Mouse (Mus musculus) midbrain, embryonic 16.5 days (tissue): ENCODE results near the gene Rtn1. TPM values are rescaled to one million over a fixed set of nuclear protein-coding genes. Genes with fewer than 3 reads are reported as not detected.

ENCODE experiments used
- ATAC-seq: fragments of 200-750 bp; cut with Nextera tagmentation; 2 replicates; pipeline ENCODE4 v1.8.0; 2017; ENCODE audit warnings: moderate TSS enrichment
- H3K27ac ChIP-seq: fragments of 300-500 bp; sonication (generic); 2 replicates; pipeline ENCODE4 v1.5.1; 2014; ENCODE audit warnings: mild to moderate bottlenecking, low read length, mixed read lengths
- H3K27me3 ChIP-seq: fragments of 300-500 bp; sonication (generic); 2 replicates; pipeline ENCODE4 v1.6.1; 2014; ENCODE audit warnings: low read depth, low read length, mixed read lengths; ENCODE audit not compliant: control insufficient read depth, insufficient read depth
- H3K36me3 ChIP-seq: fragments of 300-500 bp; sonication (generic); 2 replicates; pipeline ENCODE4 v1.6.1; 2014; ENCODE audit warnings: mild to moderate bottlenecking, low read length, moderate library complexity, mixed read lengths; ENCODE audit not compliant: control insufficient read depth, insufficient read depth
- H3K4me1 ChIP-seq: fragments of 300-500 bp; sonication (generic); 2 replicates; pipeline ENCODE4 v1.6.1; 2014; ENCODE audit warnings: mild to moderate bottlenecking, low read length, mixed read lengths; ENCODE audit not compliant: control insufficient read depth, insufficient read depth
- H3K4me2 ChIP-seq: fragments of 300-500 bp; sonication (generic); 2 replicates; pipeline ENCODE4 v1.6.1; 2014; ENCODE audit warnings: mild to moderate bottlenecking, low read length, mixed read lengths
- H3K4me3 ChIP-seq: fragments of 300-500 bp; sonication (generic); 2 replicates; pipeline ENCODE4 v1.5.1; 2014; ENCODE audit warnings: low read depth, mild to moderate bottlenecking, low read length, moderate library complexity, mixed read lengths
- H3K9ac ChIP-seq: fragments of 300-500 bp; sonication (generic); 2 replicates; pipeline ENCODE4 v1.6.1; 2014; ENCODE audit warnings: low read depth, low read length, mixed read lengths
- H3K9me3 ChIP-seq: fragments of 300-500 bp; sonication (generic); replicated peaks from 2 replicates; pipeline ENCODE4 v1.6.1; 2014; ENCODE audit warnings: mild to moderate bottlenecking, low read length, mixed read lengths; ENCODE audit not compliant: control insufficient read depth, poor library complexity, severe bottlenecking
- WGBS: fragments of 180-500 bp; shearing (Covaris S2); extraction: QIAGEN DNeasy Blood & Tissue Kit; methylation state at CpG from one replicate; pipeline ENCODE4 v1.1.7; 2014; 5-methylcytosine and 5-hydroxymethylcytosine counted together
- polyA plus RNA-seq: library from polyadenylated mRNA; unstranded; fragments of >200 nt; fragmentation: Nextera tagmentation; extraction: Ambion mirVana; gene quantifications from 2 replicates; pipeline ENCODE4 v1.2.1, GENCODE M21; 2015

Rtn1 gene
- polyA plus RNA-seq, 1 experiment from 2014 or later: 3,475 TPM

- H3K9me3 ChIP-seq: no peaks in the 10 kb centered on the region
- WGBS: 23% methylated on average over 12 of the region's 12 CpGs
- peak overlapping the region; percentile 61 for H3K27ac ChIP-seq
- H3K4me2 ChIP-seq: no peak overlapping the region
- no peaks in the 10 kb centered on the region for H3K36me3 ChIP-seq
- no peaks in the 10 kb centered on the region for H3K27me3 ChIP-seq
- H3K9ac ChIP-seq: no peak overlapping the region
- peak; percentile 59 for ATAC-seq
- H3K4me3 ChIP-seq: no peak overlapping the region
- H3K4me1 ChIP-seq: peaks cover 32% of the 10 kb centered on the region
These were observed 43.4 kb downstream of the Rtn1 start for GRCm38 (mm10) chr12:72365231-72366103.

DNA sequence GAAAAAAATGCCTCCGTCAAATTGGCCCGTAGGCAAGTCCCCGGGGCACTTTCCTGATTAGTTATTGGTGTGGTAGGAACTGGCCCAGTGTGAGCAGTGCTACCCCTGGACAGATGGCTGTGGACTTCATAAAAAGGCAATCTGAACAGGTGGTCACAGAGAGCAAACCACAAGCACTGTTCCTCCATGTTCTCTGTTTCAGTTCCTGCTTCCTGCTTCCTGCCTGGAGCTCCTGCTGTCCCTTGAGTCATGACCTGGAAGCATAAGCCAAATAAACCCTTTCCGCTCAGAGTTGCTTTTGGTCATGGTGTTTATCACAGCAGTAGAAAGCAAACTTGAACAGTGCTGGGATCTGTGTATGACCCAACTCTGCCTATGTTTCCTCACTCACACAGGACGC is 44.3 kb downstream of the Rtn1 start:
- ATAC-seq: no peak
- Histone ChIP-seq H3K9me3 (no peaks in the 10 kb centered on the region), H3K4me1 (peaks cover 38% of the 10 kb centered on the region), H3K36me3 (no peaks in the 10 kb centered on the region), H3K9ac (no peak overlapping the region), H3K27me3 (no peaks in the 10 kb centered on the region), H3K4me2 (no peak overlapping the region), H3K4me3 (no peak overlapping the region), H3K27ac (peak overlapping the region; percentile 61)
- WGBS: 79% methylated on average over 5 of the region's 5 CpGs

GRCm38 (mm10) chr12:72361701-72362354 is 47.0 kb downstream of the Rtn1 start:
- no peak for ATAC-seq
- no peaks in the 10 kb centered on the region for H3K27me3 ChIP-seq
- no peak overlapping the region for H3K4me3 ChIP-seq
- H3K4me1 ChIP-seq: peaks cover 41% of the 10 kb centered on the region
- no peak overlapping the region for H3K27ac ChIP-seq
- H3K9ac ChIP-seq: no peak overlapping the region
- no peaks in the 10 kb centered on the region for H3K9me3 ChIP-seq
- H3K4me2 ChIP-seq: no peak overlapping the region
- 77% methylated on average over 9 of the region's 9 CpGs for WGBS
- no peaks in the 10 kb centered on the region for H3K36me3 ChIP-seq

DNA sequence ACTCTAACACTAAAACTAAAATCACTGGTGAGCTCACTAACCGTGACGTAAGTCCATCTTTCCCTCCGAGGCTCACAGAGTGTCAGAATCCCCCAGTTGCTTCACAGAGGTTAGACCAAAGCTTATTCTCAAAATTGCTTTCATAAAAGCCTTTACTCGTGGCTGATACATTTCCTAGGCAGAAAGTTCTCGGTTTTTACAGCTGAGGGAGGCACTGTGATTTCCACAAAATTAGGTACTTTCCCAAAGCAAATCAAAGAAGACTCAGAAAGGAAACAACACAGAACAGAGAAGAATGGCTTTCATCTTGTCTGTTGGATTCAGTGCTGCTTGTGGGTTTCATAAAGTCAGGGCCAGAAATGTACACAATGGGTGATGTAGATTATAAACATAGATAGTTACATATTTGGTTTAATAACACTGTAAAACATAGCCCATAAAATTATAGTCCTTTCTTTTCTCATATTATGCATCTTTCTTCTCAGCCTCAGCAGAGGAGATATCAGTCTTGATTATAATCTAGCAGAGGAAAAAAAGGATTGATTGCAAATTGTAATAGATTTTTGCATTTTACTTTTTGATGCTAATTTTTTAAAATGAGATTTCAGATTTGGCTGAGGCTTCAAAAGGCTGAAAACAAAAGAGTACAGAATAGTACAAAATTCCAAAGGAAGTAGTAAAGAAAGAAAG is 47.8 kb downstream of the Rtn1 start:
- Histone ChIP-seq H3K27ac (no peak overlapping the region), H3K9ac (no peak overlapping the region), H3K36me3 (no peaks in the 10 kb centered on the region), H3K27me3 (no peaks in the 10 kb centered on the region), H3K4me2 (no peak overlapping the region), H3K4me3 (no peak overlapping the region), H3K9me3 (no peaks in the 10 kb centered on the region), H3K4me1 (peaks cover 35% of the 10 kb centered on the region)
- WGBS: 68% methylated on average over 5 of the region's 5 CpGs
- no peak for ATAC-seq

GRCm38 (mm10) chr12:72359903-72360302 is 49.0 kb downstream of the Rtn1 start:
- ATAC-seq: no peak
- no peaks in the 10 kb centered on the region for H3K27me3 ChIP-seq
- no peak overlapping the region for H3K9ac ChIP-seq
- H3K27ac ChIP-seq: no peak overlapping the region
- no peaks in the 10 kb centered on the region for H3K9me3 ChIP-seq
- no peaks in the 10 kb centered on the region for H3K36me3 ChIP-seq
- H3K4me1 ChIP-seq: peaks cover 25% of the 10 kb centered on the region
- WGBS: 71% methylated on average over 3 of the region's 3 CpGs
- H3K4me2 ChIP-seq: no peak overlapping the region
- no peak overlapping the region for H3K4me3 ChIP-seq

DNA sequence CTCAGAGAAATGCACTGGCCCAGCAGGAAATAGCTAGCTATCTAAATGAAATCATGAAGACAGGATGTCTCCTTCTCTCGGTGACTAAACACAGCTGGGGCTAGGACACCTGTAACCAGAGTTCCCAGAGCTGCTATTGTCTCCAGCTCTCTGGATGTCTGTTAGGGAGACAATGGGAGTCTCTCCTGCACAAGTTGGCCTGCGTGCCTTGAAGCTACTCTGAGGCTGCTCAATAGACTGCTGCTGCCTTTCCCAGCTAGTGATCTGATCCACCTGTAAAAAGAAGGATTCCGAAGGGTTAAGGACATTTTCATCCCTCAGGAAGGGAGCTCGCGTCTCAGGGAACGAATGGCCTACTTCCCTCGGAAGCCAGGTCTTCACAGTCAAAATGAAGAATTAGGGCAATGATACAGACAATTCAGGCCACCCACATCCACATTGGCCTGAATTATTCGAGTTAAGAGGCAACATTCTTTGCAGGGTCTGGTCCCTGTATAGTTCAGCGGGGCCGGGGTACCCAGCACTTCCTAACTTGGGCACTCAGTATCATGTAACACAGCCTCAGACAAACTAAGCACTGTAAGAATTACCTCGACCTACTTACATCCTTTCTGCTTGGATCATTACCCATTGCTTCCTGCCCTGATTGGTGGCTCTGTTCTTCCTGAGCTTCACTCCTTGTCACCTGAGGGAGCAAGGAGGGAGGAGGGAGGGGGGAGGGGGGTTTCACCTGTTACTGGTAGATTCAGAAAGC is 51.0 kb downstream of the Rtn1 start:
- H3K4me2 ChIP-seq: no peak overlapping the region
- peaks cover 18% of the 10 kb centered on the region for H3K4me1 ChIP-seq
- no peak overlapping the region for H3K9ac ChIP-seq
- H3K27ac ChIP-seq: peak overlapping the region; percentile 56
- no peaks in the 10 kb centered on the region for H3K9me3 ChIP-seq
- no peak for ATAC-seq
- H3K4me3 ChIP-seq: no peak overlapping the region
- H3K36me3 ChIP-seq: no peaks in the 10 kb centered on the region
- WGBS: 48% methylated on average over 11 of the region's 11 CpGs
- no peaks in the 10 kb centered on the region for H3K27me3 ChIP-seq

GRCm38 (mm10) chr12:72354241-72354640 is 54.6 kb downstream of the Rtn1 start:
- Histone ChIP-seq H3K9ac (no peak overlapping the region), H3K36me3 (no peaks in the 10 kb centered on the region), H3K4me2 (no peak overlapping the region), H3K9me3 (no peaks in the 10 kb centered on the region), H3K4me3 (no peak overlapping the region), H3K4me1 (peaks cover 9% of the 10 kb centered on the region), H3K27me3 (no peaks in the 10 kb centered on the region), H3K27ac (no peak overlapping the region)
- 97% methylated on average over 1 of the region's 1 CpGs for WGBS
- no peak for ATAC-seq

- Histone ChIP-seq H3K27ac (no peak overlapping the region), H3K4me1 (peaks cover 9% of the 10 kb centered on the region), H3K4me2 (no peak overlapping the region), H3K9me3 (no peaks in the 10 kb centered on the region), H3K9ac (no peak overlapping the region), H3K27me3 (no peaks in the 10 kb centered on the region), H3K4me3 (no peak overlapping the region), H3K36me3 (no peaks in the 10 kb centered on the region)
- ATAC-seq: no peak
- WGBS: 80% methylated on average over 1 of the region's 1 CpGs
These were observed 55.3 kb downstream of the Rtn1 start for GRCm38 (mm10) chr12:72353506-72353905.
